Mouse (Mus musculus) adipocyte (in vitro differentiated cells): Measurements from ENCODE around the gene Rexo5.
A peak's percentile ranks its signal among the peaks of the same experiment; 100 is the strongest.

Experiments used
- DNase-seq: peaks from one replicate; pipeline ENCODE4 v3.0.0-alpha.2; 2016; ENCODE audit warnings: low spot score

Gene Rexo5

DNA sequence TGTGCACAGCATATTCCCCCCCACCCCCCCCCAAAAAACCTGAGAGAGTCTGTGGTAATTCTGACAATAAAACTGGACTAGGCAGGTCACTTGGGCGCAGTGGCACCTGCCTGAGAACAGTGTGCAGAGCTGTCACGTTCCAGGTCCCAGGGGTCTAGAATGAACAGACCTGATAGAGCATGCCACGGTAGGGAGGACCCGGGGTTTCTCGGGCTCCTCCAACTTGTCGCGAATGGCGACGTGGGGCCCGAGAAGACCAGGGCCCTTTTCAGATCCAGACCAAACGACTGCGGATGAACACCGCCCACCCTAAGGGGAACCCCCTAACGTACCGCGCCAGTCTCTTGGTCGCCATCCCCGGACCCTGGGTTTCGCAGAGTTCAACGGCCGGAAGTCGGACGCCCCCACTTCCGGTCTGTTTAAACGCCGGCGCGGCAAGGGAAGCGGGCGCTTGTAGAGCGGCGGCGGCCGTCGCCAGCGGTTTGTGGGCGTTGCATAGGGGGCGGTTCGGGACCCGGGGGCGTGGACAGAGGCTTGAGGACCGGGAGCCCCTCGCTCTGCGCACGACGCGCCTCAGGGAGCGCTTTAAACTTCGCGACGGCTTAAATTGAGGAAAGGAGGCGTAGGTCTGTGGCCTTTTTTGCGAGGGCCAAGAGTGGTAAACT lies at the start of gene Rexo5, which contains the start of gene Eri2:
Gene Rexo5 (plus strand): TSS at position 421 of the 665 bp plus-strand sequence.
Gene Eri2 (minus strand): TSS at position 473 of the 665 bp plus-strand sequence.
- peak; percentile 78 for DNase-seq

DNA sequence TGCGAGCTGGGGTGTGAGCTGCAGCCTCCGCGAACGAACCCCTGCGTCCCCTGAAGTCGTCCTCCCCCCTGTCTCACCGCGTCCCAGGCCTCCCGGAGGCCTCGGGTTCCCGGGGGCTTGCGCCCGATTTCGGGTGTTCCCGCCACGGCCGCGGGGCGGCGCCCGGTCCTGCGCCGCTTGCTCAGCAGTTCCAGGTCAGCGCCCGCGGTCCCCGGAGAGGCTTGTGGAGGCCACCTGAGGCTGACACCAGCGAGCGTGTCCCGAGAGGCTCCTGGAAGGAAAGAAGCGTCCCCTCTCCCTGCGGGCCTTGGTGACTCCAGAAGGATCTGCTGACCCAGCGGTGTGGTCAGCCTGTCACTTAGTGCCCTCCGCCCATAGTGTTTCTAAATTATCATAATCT lies 49.5 kb upstream of the Rexo5 start:
- DNase-seq, result no peak

DNA sequence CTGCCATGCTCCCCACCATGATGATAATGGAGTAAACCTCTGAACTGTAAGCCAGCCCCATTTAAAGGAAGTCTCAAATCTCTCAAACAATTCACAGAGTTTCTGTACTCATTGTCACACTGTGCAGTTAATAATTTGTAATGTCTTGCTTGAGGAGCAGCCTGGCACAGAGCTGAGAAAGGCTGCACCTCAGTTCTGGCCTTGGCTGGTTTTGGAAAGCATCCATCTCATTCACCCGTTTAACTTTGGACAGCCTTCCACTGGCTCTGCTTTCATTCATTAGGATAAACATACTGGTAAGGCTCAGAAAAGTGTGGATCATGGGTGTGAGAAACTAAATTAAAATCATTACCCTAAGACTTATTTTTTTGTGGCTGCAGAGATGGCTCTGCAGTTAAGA lies 47.9 kb upstream of the Rexo5 start:
- peak; percentile 89 for DNase-seq

DNA sequence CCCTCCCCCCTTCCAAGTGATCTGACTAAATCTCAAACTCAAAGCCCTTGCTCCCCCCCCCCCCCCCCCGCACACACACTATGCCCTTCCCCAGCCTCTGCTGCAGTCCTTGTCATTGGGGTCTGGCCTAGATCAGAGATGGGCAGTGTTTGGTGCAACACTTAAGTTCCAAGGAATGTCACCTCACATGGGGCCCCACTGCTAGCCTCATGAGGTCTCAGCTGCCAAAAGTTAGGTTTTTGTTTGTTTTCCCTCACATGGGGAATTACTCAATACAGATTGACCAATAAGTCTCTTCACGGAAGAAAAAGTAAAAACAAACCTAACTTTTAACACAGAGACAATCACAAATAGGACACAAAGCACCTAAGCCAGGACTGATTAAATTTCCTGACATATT lies 45.0 kb upstream of the Rexo5 start:
- peak; percentile 79 for DNase-seq

DNA sequence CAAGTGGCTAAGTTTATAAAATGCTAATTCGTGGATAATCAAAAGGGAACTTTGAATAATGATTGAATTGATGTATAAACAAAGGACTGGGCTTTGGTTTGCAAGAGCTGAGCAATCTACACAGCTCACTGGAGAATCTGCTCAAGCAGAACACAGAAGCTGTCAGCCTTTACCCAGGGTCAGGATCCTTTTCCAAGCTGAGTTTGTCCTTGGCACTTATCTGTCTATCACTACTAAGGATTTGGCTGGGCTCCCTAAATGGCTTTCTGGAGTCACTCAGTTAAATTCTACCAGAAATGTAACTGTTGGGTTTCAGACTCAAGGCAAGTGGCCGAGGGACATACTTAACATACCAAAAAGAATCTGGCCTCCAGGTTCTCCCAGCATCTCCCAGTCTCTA lies 43.9 kb upstream of the Rexo5 start:
- DNase-seq, result peak; percentile 46

DNA sequence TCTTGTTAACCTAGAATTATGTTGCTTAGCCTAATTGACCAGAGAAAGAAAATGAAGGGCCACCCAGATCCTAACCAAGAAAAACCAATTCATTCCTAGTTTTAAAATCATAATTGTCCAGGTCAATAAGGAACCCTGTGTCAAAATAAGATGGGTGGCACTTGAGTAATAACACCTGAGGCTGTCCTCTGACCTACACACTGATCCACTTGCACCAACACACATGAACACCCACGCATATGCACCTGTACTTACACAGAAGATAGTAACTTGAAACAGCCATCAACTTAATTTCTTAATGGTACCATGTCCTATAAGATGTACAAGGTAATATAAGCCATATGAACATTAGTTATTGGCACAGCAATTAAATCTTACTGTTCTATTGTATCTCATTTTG lies 40.1 kb upstream of the Rexo5 start:
- no peak for DNase-seq

DNA sequence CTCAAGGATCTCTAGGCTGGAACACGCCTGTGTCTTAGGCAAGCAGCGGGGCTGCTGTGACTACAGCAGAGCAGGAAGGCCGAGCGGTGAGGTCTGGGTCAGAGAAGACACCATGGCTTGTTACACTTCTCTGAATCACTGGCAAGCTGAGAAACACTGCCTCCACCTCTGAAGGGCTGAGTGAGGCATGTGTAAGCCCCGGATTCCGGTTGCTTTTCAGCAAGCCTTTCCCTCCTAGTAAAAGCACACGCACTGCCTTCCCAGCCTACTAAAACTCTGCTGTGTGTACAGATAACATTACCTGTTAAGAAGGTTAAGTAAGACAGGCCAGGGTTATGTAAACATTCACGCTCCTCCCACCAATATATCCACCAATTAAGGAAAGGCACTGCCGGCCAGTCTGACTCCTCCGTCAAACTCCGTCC lies 33.3 kb upstream of the Rexo5 start, which contains the start of gene Acsm3:
Gene Acsm3 (plus strand): TSS at position 397 of the 425 bp plus-strand sequence.
- DNase-seq, result no peak

DNA sequence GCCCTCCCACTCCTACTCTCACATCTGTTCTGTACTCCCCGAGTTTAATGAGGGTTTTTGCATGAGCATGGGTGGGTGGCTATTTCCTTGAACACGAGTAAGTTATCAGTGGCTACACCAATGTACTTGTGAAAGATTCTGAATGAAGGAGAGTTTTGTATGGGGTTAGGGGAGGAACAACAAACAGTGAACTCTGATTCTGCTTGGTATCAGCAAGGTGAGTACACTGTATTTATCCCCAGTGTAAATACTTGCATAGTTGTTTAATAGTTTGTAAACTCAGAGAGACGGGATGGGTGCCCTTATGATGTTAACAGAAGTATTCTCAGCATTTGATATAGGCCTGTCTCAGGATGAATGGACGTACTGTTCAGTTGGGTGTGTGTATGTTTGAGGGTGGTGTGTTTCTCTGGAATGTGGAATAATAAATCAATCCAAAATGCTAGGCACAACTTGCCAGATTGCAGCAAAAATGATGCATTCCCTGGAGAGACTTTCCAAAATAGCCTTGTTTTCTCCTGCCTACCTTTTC lies 31.6 kb upstream of the Rexo5 start:
- DNase-seq, result no peak

DNA sequence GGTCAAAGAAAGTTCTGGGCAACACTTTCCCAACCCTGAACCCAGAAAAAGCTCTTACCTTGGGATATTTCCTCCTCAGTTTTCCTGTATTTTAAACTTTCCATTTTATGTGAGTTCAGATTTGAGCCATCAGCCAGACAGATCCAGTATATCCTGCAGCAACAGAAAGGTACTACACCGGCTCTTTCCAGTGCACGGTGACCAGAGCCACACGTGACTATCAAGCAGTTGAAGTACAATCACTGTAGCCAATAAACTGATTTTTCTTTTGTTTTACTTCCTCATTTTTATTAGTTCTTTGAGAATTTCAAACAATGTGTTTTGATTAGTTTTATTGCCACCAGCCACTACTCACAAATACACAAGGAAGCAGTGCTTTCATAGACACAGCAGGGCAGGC lies 29.4 kb upstream of the Rexo5 start:
- DNase-seq, result no peak

DNA sequence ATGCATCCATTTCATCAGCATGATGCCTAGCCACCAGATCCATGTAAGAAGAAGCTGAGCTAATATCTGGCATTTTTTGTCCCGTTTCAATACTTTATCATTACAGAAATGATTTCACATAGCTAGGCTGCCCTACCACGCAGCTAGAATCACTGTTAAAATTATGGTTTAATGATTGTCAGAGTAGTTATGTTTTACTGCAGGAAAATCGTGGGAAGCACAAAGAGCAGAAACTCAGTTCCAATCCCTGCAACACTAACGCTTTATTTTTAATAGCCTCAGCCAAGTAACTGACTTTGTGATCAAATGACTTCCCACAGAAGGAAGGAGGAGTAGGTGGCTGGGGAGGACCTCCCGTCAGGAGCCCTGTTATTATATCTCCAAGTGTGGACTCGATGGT lies 26.8 kb upstream of the Rexo5 start:
- no peak for DNase-seq

DNA sequence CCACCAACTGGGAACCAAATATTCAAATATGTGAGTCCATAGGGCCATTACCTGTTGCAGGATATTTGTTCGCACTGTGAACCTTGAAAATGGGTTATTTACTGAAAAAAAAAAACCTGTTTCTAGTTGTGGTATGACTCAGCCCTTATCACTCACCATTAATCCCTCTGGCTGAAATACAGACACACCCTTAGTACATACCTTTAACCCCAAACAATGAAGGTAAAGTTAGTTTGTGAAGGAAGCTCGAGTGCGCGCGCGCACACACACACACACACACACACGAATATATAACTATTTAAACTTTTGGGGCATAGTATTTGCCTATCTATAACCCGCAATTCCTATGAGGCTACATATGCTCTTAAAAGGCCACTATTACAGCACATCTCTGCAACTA lies 23.9 kb upstream of the Rexo5 start:
- DNase-seq, result no peak

DNA sequence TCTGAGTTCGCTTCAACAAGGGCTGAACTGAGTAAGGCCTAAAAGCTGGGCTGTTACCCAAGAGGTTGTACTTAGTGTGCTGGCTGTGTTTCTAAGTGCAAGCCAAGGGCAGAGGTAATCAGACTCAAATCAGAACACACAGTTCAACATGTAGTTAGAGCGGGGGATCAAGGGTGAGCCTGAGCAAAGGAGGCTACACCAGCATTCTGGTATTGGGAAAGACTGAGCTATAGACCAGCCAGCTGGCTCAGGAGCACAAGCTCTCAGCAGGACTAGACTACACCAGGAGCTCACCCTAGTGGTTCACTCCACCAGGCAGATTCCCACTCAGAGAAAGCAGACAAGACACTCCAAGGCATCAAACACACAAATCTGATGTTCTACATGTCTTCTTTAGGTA lies 10.4 kb upstream of the Rexo5 start:
- DNase-seq, result peak; percentile 88

DNA sequence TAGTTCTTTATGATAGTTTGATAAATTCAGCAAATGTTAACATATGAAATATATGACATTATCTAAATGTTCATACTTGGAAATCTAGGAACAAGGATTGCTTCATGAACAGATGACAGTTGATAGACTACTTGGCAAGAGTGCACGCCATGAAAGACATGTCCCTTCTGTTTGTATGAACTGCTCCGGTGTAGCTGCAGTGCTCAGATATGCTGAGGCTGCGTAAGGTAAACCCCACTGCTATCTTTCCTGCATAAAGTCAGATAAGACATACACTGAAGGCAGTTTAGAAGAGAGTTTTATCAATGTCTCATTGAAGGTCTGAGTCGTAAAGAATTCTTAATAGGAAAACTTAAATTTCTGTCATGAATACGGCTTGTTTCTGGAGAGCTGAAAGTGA lies 8.9 kb upstream of the Rexo5 start:
- no peak for DNase-seq

DNA sequence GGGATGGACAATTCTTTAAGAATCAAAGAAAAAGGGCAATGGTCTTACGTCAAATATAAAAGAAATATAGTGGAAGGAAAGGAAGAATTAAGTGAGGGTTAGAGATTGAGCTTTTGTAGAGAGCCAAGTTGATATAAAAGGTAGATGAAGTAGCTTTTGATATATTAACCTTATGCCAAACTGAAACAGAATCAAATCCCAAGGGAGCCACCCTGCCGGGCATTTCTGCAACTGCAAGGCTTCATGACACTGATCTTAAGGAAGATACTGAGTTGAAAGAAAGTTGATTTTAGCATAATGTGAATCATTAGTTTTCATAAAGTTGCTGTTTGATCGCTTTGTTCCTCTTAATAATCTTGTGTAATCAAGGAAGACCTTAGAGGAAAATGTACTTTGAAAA lies 4.8 kb upstream of the Rexo5 start:
- DNase-seq, result no peak

DNA sequence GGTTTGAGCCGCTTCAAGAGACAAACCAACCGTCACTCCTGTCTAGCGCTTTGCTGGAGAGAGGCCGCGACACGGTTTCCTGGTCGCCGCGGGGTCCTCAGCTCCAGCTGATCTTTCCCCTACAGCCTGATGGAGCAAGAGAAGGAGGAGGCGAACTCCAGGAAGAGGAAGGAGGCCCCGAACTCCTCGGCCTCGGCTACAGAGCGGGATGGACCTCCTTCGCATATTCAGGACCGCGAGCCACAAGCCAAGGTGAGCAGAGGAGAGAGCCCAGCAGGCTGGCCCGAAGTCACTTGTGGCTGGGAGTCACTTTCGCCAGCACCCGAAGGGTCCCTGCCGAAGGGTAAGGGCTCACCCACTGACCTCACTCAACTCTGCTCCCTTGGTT lies 439 bp downstream of the Rexo5 start:
- no peak for DNase-seq

DNA sequence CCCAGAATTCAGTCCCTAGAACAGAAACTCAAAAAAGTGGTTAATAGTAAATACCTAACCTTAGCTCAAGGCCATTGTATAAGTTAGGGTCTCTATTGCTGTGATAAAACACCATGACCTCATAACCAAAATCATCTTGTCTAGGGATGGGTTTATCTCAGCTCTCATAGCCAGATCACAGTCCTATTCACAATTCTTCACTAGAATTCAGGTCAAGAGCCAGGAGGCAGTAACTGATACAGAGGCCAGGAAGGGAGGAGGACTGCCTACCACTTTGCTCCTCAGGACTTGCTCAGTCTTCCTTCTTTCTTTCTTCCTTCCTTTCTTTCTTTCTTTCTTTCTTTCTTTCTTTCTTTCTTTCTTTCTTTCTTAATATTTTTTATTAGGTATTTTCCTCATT lies 1.5 kb downstream of the Rexo5 start:
- DNase-seq, result peak; percentile 10

DNA sequence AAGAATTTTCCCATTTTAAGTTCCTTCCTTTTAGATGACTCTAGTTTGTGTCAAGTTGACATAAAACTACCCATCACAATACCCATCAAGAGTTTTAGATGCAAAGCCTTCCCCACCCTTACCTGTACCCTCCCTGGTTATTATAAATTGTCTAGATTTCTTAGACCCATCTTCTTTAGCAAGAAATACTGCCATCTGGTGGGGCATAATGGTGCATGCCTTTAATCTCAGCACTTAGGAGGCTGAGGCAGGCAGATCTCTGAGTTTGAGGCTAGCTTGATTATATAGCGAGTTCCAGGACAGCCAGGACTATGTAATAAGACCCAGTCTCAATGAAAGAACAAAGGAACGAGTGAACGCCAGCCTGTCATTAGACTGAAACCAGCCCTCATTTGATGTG lies 6.7 kb downstream of the Rexo5 start:
- DNase-seq, result no peak

DNA sequence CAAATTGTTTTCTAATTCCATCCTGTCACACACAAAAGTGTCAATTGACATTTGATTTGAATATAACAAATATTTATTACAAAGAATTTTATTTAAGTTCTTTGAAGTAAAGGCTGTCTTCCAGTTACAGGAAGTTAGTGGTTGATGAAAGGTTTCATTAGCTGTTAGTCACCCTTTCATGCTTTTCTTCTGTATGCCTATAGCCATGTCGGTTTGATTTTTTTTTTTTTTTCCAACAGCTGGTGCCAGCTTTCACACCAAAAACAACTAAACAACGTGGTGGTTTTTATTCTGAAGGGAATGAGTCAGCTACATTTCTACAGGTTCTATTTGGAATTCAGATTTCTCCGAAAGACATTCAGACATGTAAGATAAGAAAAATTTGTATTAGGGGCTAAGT lies 7.2 kb downstream of the Rexo5 start:
- DNase-seq, result no peak

DNA sequence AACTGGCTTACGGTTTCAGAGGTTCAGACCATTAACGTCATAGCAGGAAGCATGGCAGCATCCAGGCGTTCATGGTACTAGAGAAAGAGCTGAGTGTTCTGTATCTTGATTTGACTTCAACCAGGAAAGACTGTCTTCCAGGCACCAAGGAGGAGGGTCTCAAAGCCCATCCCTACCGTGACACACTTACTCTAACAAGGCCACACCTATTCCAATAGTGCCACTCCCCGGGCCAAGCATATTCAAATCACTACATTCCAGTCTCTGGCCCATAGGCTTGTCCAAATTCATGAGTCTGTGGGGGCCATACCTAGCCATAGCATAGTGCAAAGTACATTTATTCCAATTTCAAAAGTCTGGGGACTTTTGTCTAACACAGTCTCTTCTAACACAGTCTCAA lies 13.6 kb downstream of the Rexo5 start:
- DNase-seq, result no peak

DNA sequence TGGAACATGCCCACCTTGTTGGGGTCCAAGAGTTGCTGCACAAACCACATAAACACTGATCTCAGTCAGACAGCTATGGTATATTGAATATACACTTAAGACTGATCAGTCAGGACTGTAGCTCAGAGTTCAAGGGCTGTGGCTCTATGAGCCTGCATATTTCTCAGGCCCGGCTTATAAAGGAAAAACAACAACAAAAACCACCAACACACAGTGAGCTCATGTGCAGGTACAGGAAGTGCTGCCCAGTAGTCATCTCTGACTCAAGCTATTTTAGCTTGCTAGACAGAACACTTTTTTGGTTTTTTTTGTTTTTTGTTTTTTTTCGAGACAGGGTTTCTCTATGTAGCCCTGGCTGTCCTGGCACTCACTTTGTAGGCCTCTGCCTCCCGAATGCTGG lies 14.9 kb downstream of the Rexo5 start:
- no peak for DNase-seq

DNA sequence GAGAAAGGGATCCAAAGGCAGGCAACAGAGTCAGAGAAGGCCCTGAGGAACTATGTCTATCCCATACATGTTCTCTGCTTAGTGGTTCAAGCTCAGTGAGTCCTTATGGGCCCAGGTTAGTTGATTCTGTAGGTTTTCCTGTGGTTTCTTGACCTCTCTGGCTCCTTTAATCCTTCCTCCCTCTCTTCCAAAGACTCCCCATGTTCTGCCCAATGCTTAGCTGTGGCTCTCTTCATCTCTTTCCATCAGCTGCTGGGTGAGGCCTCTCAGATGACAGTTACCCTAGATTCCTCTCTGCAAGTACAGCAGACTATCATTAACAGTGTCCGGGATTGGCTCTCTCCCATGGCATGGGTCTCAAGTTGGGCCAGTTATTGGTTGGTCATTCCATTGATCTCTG lies 41.6 kb downstream of the Rexo5 start:
- no peak for DNase-seq

DNA sequence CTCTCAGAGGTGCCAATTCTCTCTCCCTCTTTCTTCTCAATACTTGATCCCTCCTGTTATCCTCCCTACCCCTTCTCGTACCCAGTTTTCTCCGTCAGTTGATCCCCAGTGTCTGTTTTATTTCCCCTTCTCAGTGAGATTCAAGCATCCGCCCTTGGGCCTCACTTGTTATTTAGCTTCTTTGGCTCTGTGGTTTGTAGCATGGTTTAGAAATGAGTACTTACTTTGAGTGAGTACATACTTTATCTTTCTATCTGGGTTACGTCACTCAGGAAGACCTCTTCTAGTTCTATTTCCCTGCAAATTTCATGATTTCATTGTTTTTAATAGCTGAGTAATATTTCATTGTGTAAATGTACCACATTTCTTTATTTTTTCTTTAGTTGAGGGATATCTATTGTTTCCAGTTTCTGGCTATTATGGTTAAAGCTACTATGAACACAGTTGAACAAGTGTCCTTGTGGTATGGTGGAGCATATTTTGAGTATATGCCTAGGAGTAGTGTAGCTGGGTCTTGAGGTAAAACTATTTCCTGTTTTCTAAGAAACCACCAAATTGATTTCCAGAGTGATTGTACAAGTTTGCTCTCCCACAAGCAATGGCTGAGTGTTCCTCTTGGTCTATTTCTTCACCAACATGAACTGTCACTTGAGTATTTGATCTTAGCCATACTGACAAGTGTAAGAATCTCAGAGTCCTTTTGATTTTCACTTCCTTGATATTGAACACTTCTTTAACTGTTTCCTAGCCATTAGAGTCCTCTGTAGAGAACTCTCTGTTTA lies 42.4 kb downstream of the Rexo5 start:
- DNase-seq, result no peak

DNA sequence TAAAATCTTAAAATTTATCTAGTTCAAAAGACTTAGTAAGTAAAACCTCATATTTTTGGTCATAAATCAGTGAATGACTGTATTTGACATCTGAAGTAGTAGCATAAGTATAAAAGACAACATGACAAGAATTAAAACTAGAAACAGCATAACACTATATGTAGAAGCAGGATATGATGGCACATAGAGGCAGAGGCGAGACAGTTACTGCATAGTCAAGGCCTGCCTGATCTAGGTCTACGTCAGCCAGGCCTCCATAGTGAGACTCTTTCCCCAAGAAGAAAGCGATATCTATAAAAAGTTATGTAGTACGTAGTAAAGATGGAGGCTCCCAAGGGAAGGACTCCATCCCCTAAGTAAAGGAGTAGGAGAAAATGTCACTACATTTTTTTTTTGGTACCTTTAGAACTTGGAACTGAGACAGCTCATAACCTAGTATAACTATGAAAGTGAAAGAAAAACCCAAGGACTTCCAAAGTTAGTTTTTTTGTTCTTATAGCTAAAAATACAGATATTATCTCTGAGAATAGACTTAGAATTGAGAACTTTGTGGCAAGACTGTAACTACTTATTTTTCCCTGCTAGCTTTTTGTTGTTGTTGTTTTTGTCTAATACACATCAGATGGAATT lies 48.1 kb downstream of the Rexo5 start:
- DNase-seq, result no peak
